Mouse (Mus musculus): ENCODE results near the gene Dntt.

Dntt gene

GRCm38 (mm10) chr19:41029219-41029618, at the start of gene Dntt:
Gene Dntt, plus strand, starts transcription at chr19:41029275.
- DNase-seq (ENCODE audit: extremely low read depth, low read depth, low spot score): no peak

GRCm38 (mm10) chr19:40980671-40981070, 48.4 kb upstream of the Dntt start:
- DNase-seq (ENCODE audit: extremely low read depth, low read depth, low spot score): no peak

GRCm38 (mm10) chr19:40984536-40984935, 44.5 kb upstream of the Dntt start:
- DNase-seq (ENCODE audit: extremely low read depth, low read depth, low spot score): no peak

GRCm38 (mm10) chr19:40988856-40989255, 40.2 kb upstream of the Dntt start:
- no peak for DNase-seq (ENCODE audit: extremely low read depth, low read depth, low spot score)

- no peak for DNase-seq (ENCODE audit: extremely low read depth, low read depth, low spot score)
Measured at GRCm38 (mm10) chr19:40989961-40990600, 39.0 kb upstream of the Dntt start.

- no peak for DNase-seq (ENCODE audit: extremely low read depth, low read depth, low spot score)
Measured at GRCm38 (mm10) chr19:40990781-40991343, 38.2 kb upstream of the Dntt start.

GRCm38 (mm10) chr19:40991626-40992025, 37.4 kb upstream of the Dntt start:
- no peak for DNase-seq (ENCODE audit: extremely low read depth, low read depth, low spot score)

GRCm38 (mm10) chr19:40992096-40992495, 37.0 kb upstream of the Dntt start:
- no peak for DNase-seq (ENCODE audit: extremely low read depth, low read depth, low spot score)

- no peak for DNase-seq (ENCODE audit: extremely low read depth, low read depth, low spot score)
Measured at GRCm38 (mm10) chr19:40992517-40993044, 36.5 kb upstream of the Dntt start.

- DNase-seq (ENCODE audit: extremely low read depth, low read depth, low spot score): no peak
Measured at GRCm38 (mm10) chr19:40993356-40993755, 35.7 kb upstream of the Dntt start.

GRCm38 (mm10) chr19:40994057-40994585, 35.0 kb upstream of the Dntt start, which contains the start of gene Blnk:
Gene Blnk, minus strand, starts transcription at chr19:40994535.
- DNase-seq (ENCODE audit: extremely low read depth, low read depth, low spot score): peak; percentile 96

GRCm38 (mm10) chr19:40994911-40995310, 34.2 kb upstream of the Dntt start:
- no peak for DNase-seq (ENCODE audit: extremely low read depth, low read depth, low spot score)

GRCm38 (mm10) chr19:40995449-40996401, 33.4 kb upstream of the Dntt start:
- DNase-seq (ENCODE audit: extremely low read depth, low read depth, low spot score): no peak

- no peak for DNase-seq (ENCODE audit: extremely low read depth, low read depth, low spot score)
Measured at GRCm38 (mm10) chr19:40996722-40997121, 32.4 kb upstream of the Dntt start.

GRCm38 (mm10) chr19:40998469-40999170, 30.5 kb upstream of the Dntt start:
- DNase-seq (ENCODE audit: extremely low read depth, low read depth, low spot score): no peak

- no peak for DNase-seq (ENCODE audit: extremely low read depth, low read depth, low spot score)
Measured at GRCm38 (mm10) chr19:40999569-40999968, 29.5 kb upstream of the Dntt start.

- no peak for DNase-seq (ENCODE audit: extremely low read depth, low read depth, low spot score)
Measured at GRCm38 (mm10) chr19:41003694-41004315, 25.3 kb upstream of the Dntt start.

- no peak for DNase-seq (ENCODE audit: extremely low read depth, low read depth, low spot score)
Measured at GRCm38 (mm10) chr19:41006621-41007020, 22.5 kb upstream of the Dntt start.

- DNase-seq (ENCODE audit: extremely low read depth, low read depth, low spot score): no peak
Measured at GRCm38 (mm10) chr19:41007326-41007725, 21.7 kb upstream of the Dntt start.

GRCm38 (mm10) chr19:41007733-41008132, 21.3 kb upstream of the Dntt start:
- DNase-seq (ENCODE audit: extremely low read depth, low read depth, low spot score): no peak

Measured in fat pad, adult 2 months (tissue).